Mouse (Mus musculus) embryonic facial prominence, embryonic 10.5 days (tissue): ENCODE data around the gene Sult1e1. TPM values are rescaled to one million over a fixed set of nuclear protein-coding genes. Genes with fewer than 3 reads are reported as not detected.

ENCODE experiments used
- DNase-seq: peaks from one replicate; pipeline ENCODE4 v3.0.0-alpha.2; 2017; ENCODE audit warnings: low spot score
- H3K27ac ChIP-seq: fragments of 300-500 bp; sonication (generic); replicated peaks from 2 replicates; pipeline ENCODE4 v1.5.1; 2016; ENCODE audit warnings: mild to moderate bottlenecking
- H3K27me3 ChIP-seq: fragments of 300-500 bp; sonication (generic); replicated peaks from 2 replicates; pipeline ENCODE4 v1.6.1; 2016; ENCODE audit warnings: low read depth, mild to moderate bottlenecking; ENCODE audit not compliant: poor library complexity, severe bottlenecking
- H3K36me3 ChIP-seq: fragments of 300-500 bp; sonication (generic); replicated peaks from 2 replicates; pipeline ENCODE4 v1.6.1; 2016; ENCODE audit warnings: mild to moderate bottlenecking, moderate library complexity
- H3K4me1 ChIP-seq: fragments of 300-500 bp; sonication (generic); 2 replicates; pipeline ENCODE4 v1.6.1; 2016
- H3K4me3 ChIP-seq: fragments of 300-500 bp; sonication (generic); 2 replicates; pipeline ENCODE4 v1.5.1; 2016; ENCODE audit warnings: mild to moderate bottlenecking, moderate library complexity
- H3K9me3 ChIP-seq: fragments of 300-500 bp; sonication (generic); 2 replicates; pipeline ENCODE4 v1.6.1; 2016; ENCODE audit warnings: mild to moderate bottlenecking
- WGBS: fragments of 180-500 bp; shearing (Covaris S2); methylation state at CpG from one replicate; pipeline ENCODE4 v1.1.7; 2016; 5-methylcytosine and 5-hydroxymethylcytosine counted together
- polyA plus RNA-seq: library from polyadenylated mRNA; unstranded; fragments of >200 nt; fragmentation: Nextera tagmentation; extraction: Ambion mirVana; gene quantifications from 2 replicates; pipeline ENCODE4 v1.2.1, GENCODE M21; 2016

Sult1e1 gene
- polyA plus RNA-seq: 0.28 and 1.1 TPM in 2 replicates

GRCm38 (mm10) chr5:87591494-87591893 lies at the start of gene Sult1e1:
TSS of gene Sult1e1 (minus strand) at chr5:87591594.
- DNase-seq: no peak
- Histone ChIP-seq H3K27me3 (no peaks in the 10 kb centered on the region), H3K4me3 (no peak within 1 kb of the TSS), H3K27ac (no peak within 1 kb of the TSS), H3K36me3 (no peaks in the 10 kb centered on the region), H3K4me1 (no peaks in the 10 kb centered on the region), H3K9me3 (no peaks in the 10 kb centered on the region)
- WGBS: 81% methylated on average over 5 of the region's 5 CpGs

GRCm38 (mm10) chr5:87622681-87623080 lies 31.3 kb upstream of the Sult1e1 start:
- Histone ChIP-seq H3K36me3 (no peaks in the 10 kb centered on the region), H3K9me3 (no peaks in the 10 kb centered on the region), H3K4me3 (no peak overlapping the region), H3K4me1 (no peaks in the 10 kb centered on the region), H3K27me3 (no peaks in the 10 kb centered on the region), H3K27ac (no peak overlapping the region)
- DNase-seq: no peak

- H3K27ac ChIP-seq: no peak overlapping the region
- no peaks in the 10 kb centered on the region for H3K4me1 ChIP-seq
- WGBS: 93% methylated on average over 2 of the region's 2 CpGs
- H3K36me3 ChIP-seq: no peaks in the 10 kb centered on the region
- H3K27me3 ChIP-seq: no peaks in the 10 kb centered on the region
- DNase-seq: no peak
- H3K9me3 ChIP-seq: no peaks in the 10 kb centered on the region
- H3K4me3 ChIP-seq: no peak overlapping the region
Measured at GRCm38 (mm10) chr5:87615128-87615390, 23.7 kb upstream of the Sult1e1 start.

GRCm38 (mm10) chr5:87614364-87615127 lies 23.2 kb upstream of the Sult1e1 start:
- H3K27ac ChIP-seq: no peak overlapping the region
- no peaks in the 10 kb centered on the region for H3K9me3 ChIP-seq

GRCm38 (mm10) chr5:87601018-87601417 lies 9.6 kb upstream of the Sult1e1 start:
- Histone ChIP-seq H3K9me3 (no peaks in the 10 kb centered on the region), H3K27ac (no peak overlapping the region), H3K4me3 (no peak overlapping the region), H3K36me3 (no peaks in the 10 kb centered on the region), H3K27me3 (no peaks in the 10 kb centered on the region), H3K4me1 (no peaks in the 10 kb centered on the region)
- WGBS: 86% methylated on average over 3 of the region's 3 CpGs
- no peak for DNase-seq

More at GRCm38 (mm10) chr5:87614364-87615127, 23.2 kb upstream of the Sult1e1 start:
- Histone ChIP-seq H3K4me1 (no peaks in the 10 kb centered on the region), H3K4me3 (no peak overlapping the region), H3K36me3 (no peaks in the 10 kb centered on the region), H3K27me3 (no peaks in the 10 kb centered on the region)
- DNase-seq: no peak

- DNase-seq: no peak
- no peaks in the 10 kb centered on the region for H3K36me3 ChIP-seq
- WGBS: 81% methylated on average over 2 of the region's 2 CpGs
Measured at GRCm38 (mm10) chr5:87597891-87598290, 6.5 kb upstream of the Sult1e1 start.

GRCm38 (mm10) chr5:87589916-87590315 lies 1.5 kb downstream of the Sult1e1 start:
- H3K36me3 ChIP-seq: no peaks in the 10 kb centered on the region
- H3K4me1 ChIP-seq: no peaks in the 10 kb centered on the region
- no peaks in the 10 kb centered on the region for H3K9me3 ChIP-seq
- DNase-seq: no peak
- no peak overlapping the region for H3K4me3 ChIP-seq
- no peak overlapping the region for H3K27ac ChIP-seq
- WGBS: 91% methylated on average over 2 of the region's 2 CpGs
- H3K27me3 ChIP-seq: no peaks in the 10 kb centered on the region

More at GRCm38 (mm10) chr5:87597891-87598290, 6.5 kb upstream of the Sult1e1 start:
- Histone ChIP-seq H3K9me3 (no peaks in the 10 kb centered on the region), H3K27me3 (no peaks in the 10 kb centered on the region), H3K4me1 (no peaks in the 10 kb centered on the region), H3K27ac (no peak overlapping the region), H3K4me3 (no peak overlapping the region)

- H3K9me3 ChIP-seq: no peaks in the 10 kb centered on the region
- no peak for DNase-seq
- WGBS: 90% methylated on average over 1 of the region's 1 CpGs
- H3K4me3 ChIP-seq: no peak overlapping the region
- no peaks in the 10 kb centered on the region for H3K4me1 ChIP-seq
- H3K27me3 ChIP-seq: no peaks in the 10 kb centered on the region
- H3K36me3 ChIP-seq: no peaks in the 10 kb centered on the region
- no peak overlapping the region for H3K27ac ChIP-seq
Measured at GRCm38 (mm10) chr5:87580389-87580788, 11.0 kb downstream of the Sult1e1 start.

GRCm38 (mm10) chr5:87574174-87574573 lies 17.2 kb downstream of the Sult1e1 start:
- Histone ChIP-seq H3K4me3 (no peak overlapping the region), H3K4me1 (no peaks in the 10 kb centered on the region), H3K9me3 (no peaks in the 10 kb centered on the region), H3K36me3 (no peaks in the 10 kb centered on the region), H3K27ac (no peak overlapping the region), H3K27me3 (no peaks in the 10 kb centered on the region)
- no peak for DNase-seq
- WGBS: 55% methylated on average over 1 of the region's 1 CpGs

GRCm38 (mm10) chr5:87573490-87573889 lies 17.9 kb downstream of the Sult1e1 start:
- no peak overlapping the region; the same call in 1 of the 2 replicates for H3K27ac ChIP-seq
- no peaks in the 10 kb centered on the region for H3K36me3 ChIP-seq
- H3K27me3 ChIP-seq: no peaks in the 10 kb centered on the region
- 36% methylated on average over 5 of the region's 5 CpGs for WGBS
- H3K4me3 ChIP-seq: no peak overlapping the region
- H3K9me3 ChIP-seq: no peaks in the 10 kb centered on the region
- peak; percentile 15 for DNase-seq
- no peaks in the 10 kb centered on the region for H3K4me1 ChIP-seq

- DNase-seq: no peak
- H3K36me3 ChIP-seq: no peaks in the 10 kb centered on the region
- WGBS: 73% methylated on average over 6 of the region's 6 CpGs
- H3K4me3 ChIP-seq: no peak overlapping the region
- H3K9me3 ChIP-seq: no peaks in the 10 kb centered on the region
- H3K4me1 ChIP-seq: no peaks in the 10 kb centered on the region
- H3K27ac ChIP-seq: no peak overlapping the region
- no peaks in the 10 kb centered on the region for H3K27me3 ChIP-seq
Measured at GRCm38 (mm10) chr5:87572781-87573180, 18.6 kb downstream of the Sult1e1 start.

GRCm38 (mm10) chr5:87568845-87569244 lies 22.5 kb downstream of the Sult1e1 start, which contains the start of gene Sult1d1:
TSS of gene Sult1d1 (minus strand) at chr5:87569027.
- Histone ChIP-seq H3K4me3 (no peak within 1 kb of the TSS), H3K9me3 (no peaks in the 10 kb centered on the region), H3K27ac (no peak within 1 kb of the TSS), H3K36me3 (no peaks in the 10 kb centered on the region), H3K4me1 (no peaks in the 10 kb centered on the region), H3K27me3 (no peaks in the 10 kb centered on the region)
- no peak for DNase-seq
- WGBS: 88% methylated on average over 5 of the region's 5 CpGs

- WGBS: 89% methylated on average over 1 of the region's 1 CpGs
- Histone ChIP-seq H3K4me1 (no peaks in the 10 kb centered on the region), H3K36me3 (no peaks in the 10 kb centered on the region), H3K27ac (no peak overlapping the region), H3K27me3 (no peaks in the 10 kb centered on the region), H3K4me3 (no peak overlapping the region), H3K9me3 (no peaks in the 10 kb centered on the region)
- DNase-seq: no peak
Measured at GRCm38 (mm10) chr5:87567306-87567705, 24.1 kb downstream of the Sult1e1 start.
